ENCODE assay signal across 8 mouse cellular contexts in genomic region chr13:29838409-29839047, GRCm38 (mm10). TPM values are rescaled to one million over a fixed set of nuclear protein-coding genes. Genes with fewer than 3 reads are reported as not detected.
A peak's percentile ranks its signal among the peaks of the same experiment; 100 is the strongest.
DNase-seq lines count a peak whose midpoint lies in the region; ATAC-seq and TF ChIP-seq lines count a peak whose summit lies in the region.

No protein-coding gene starts in this region.

- H3K36me3 ChIP-seq in limb, embryonic 14.5 days (ENCODE audit: control insufficient read depth, insufficient read depth, low read length), result peaks cover 26% of the 10 kb centered on the region
- peaks cover 46% of the 10 kb centered on the region for H3K36me3 ChIP-seq in limb, embryonic 10.5 days
- peaks cover 17% of the 10 kb centered on the region for H3K36me3 ChIP-seq in embryonic facial prominence, embryonic 14.5 days (ENCODE audit: control insufficient read depth, insufficient read depth, low read length)
- H3K36me3 ChIP-seq in midbrain, postnatal 0 days (ENCODE audit: insufficient read depth, low read length), result peaks cover 2% of the 10 kb centered on the region; the same call in 1 of the 2 replicates
- H3K36me3 ChIP-seq in thymus, adult 2 months (ENCODE audit: control insufficient read depth, insufficient read depth, low read length), result peaks cover 15% of the 10 kb centered on the region; the same call in 1 of the 2 replicates

- WGBS in limb, embryonic 14.5 days, result 54% methylated on average over 5 of the region's 5 CpGs
- WGBS in limb, embryonic 10.5 days, result 73% methylated on average over 5 of the region's 5 CpGs
- 51% methylated on average over 5 of the region's 5 CpGs for WGBS in embryonic facial prominence, embryonic 14.5 days
- WGBS in midbrain, postnatal 0 days, result 46% methylated on average over 5 of the region's 5 CpGs
- WGBS in thymus, adult 2 months, result 68% methylated on average over 5 of the region's 5 CpGs

- peak; percentile 90 for TF ChIP-seq CTCF in midbrain, postnatal 0 days (IDR thresholded peaks at IDR 0.05)
- TF ChIP-seq CTCF in thymus, adult 2 months (IDR thresholded peaks at IDR 0.05; ENCODE audit: borderline replicate concordance, control insufficient read depth, extremely low read depth, insufficient read depth, low read length, poor library complexity), result no peak

- no peaks in the 10 kb centered on the region for H3K9me3 ChIP-seq in limb, embryonic 14.5 days (ENCODE audit: control insufficient read depth, low read length)
- H3K9me3 ChIP-seq in limb, embryonic 10.5 days (replicated peaks), result no peaks in the 10 kb centered on the region
- H3K9me3 ChIP-seq in embryonic facial prominence, embryonic 14.5 days (ENCODE audit: control insufficient read depth, low read length), result no peaks in the 10 kb centered on the region
- H3K9me3 ChIP-seq in midbrain, postnatal 0 days (ENCODE audit: low read length), result no peaks in the 10 kb centered on the region

- H3K4me1 ChIP-seq in limb, embryonic 14.5 days (ENCODE audit: control insufficient read depth, insufficient read depth, low read length), result no peaks in the 10 kb centered on the region
- no peaks in the 10 kb centered on the region for H3K4me1 ChIP-seq in limb, embryonic 10.5 days
- no peaks in the 10 kb centered on the region for H3K4me1 ChIP-seq in embryonic facial prominence, embryonic 14.5 days (ENCODE audit: control insufficient read depth, insufficient read depth, low read length)
- H3K4me1 ChIP-seq in midbrain, postnatal 0 days (ENCODE audit: insufficient read depth, low read length), result no peaks in the 10 kb centered on the region
- no peaks in the 10 kb centered on the region for H3K4me1 ChIP-seq in thymus, adult 2 months (replicated peaks; ENCODE audit: control insufficient read depth, insufficient read depth, low read length)

- H3K27ac ChIP-seq in limb, embryonic 14.5 days (replicated peaks; ENCODE audit: low read depth, low read length), result no peak overlapping the region
- H3K27ac ChIP-seq in limb, embryonic 10.5 days, result no peak overlapping the region
- no peak overlapping the region for H3K27ac ChIP-seq in embryonic facial prominence, embryonic 14.5 days (replicated peaks; ENCODE audit: low read depth, low read length)
- H3K27ac ChIP-seq in midbrain, postnatal 0 days (ENCODE audit: low read depth, low read length), result no peak overlapping the region
- no peak overlapping the region for H3K27ac ChIP-seq in thymus, adult 2 months (ENCODE audit: control insufficient read depth, insufficient read depth, low read length)

- no peaks in the 10 kb centered on the region for H3K27me3 ChIP-seq in limb, embryonic 14.5 days (ENCODE audit: control insufficient read depth, insufficient read depth, low read length)
- no peaks in the 10 kb centered on the region for H3K27me3 ChIP-seq in limb, embryonic 10.5 days (ENCODE audit: low read depth, poor library complexity, severe bottlenecking)
- no peaks in the 10 kb centered on the region for H3K27me3 ChIP-seq in embryonic facial prominence, embryonic 14.5 days (replicated peaks; ENCODE audit: control insufficient read depth, insufficient read depth, low read length)
- no peaks in the 10 kb centered on the region for H3K27me3 ChIP-seq in midbrain, postnatal 0 days (ENCODE audit: insufficient read depth, low read length)
- H3K27me3 ChIP-seq in thymus, adult 2 months (ENCODE audit: control insufficient read depth, insufficient read depth, low read length), result no peaks in the 10 kb centered on the region

- H3K4me3 ChIP-seq in limb, embryonic 14.5 days (replicated peaks; ENCODE audit: low read length), result no peak overlapping the region
- no peak overlapping the region for H3K4me3 ChIP-seq in limb, embryonic 10.5 days
- no peak overlapping the region for H3K4me3 ChIP-seq in embryonic facial prominence, embryonic 14.5 days (ENCODE audit: low read depth, low read length)
- H3K4me3 ChIP-seq in midbrain, postnatal 0 days (ENCODE audit: low read depth, low read length), result no peak overlapping the region
- H3K4me3 ChIP-seq in thymus, adult 2 months (ENCODE audit: control insufficient read depth, insufficient read depth, low read length), result no peak overlapping the region

- no peak overlapping the region for H3K9ac ChIP-seq in limb, embryonic 14.5 days (ENCODE audit: low read depth, low read length, severe bottlenecking)
- H3K9ac ChIP-seq in embryonic facial prominence, embryonic 14.5 days (ENCODE audit: low read depth, low read length), result no peak overlapping the region
- H3K9ac ChIP-seq in midbrain, postnatal 0 days (replicated peaks; ENCODE audit: low read length, poor library complexity, severe bottlenecking), result no peak overlapping the region

- TF ChIP-seq POLR2A in limb, embryonic 14.5 days (IDR thresholded peaks at IDR 0.05; ENCODE audit: borderline replicate concordance, extremely low read depth, insufficient read depth, insufficient read length), result no peak
- TF ChIP-seq POLR2A in thymus, adult 2 months (IDR thresholded peaks at IDR 0.05; ENCODE audit: control insufficient read depth, extremely low read depth, insufficient read depth, low read length, poor library complexity), result no peak

- ATAC-seq in limb, embryonic 14.5 days (ENCODE audit: low FRiP score, low read depth), result no peak
- no peak for ATAC-seq in embryonic facial prominence, embryonic 14.5 days (ENCODE audit: low read depth)
- no peak for ATAC-seq in midbrain, postnatal 0 days (ENCODE audit: low FRiP score)

- peak; percentile 27 for DNase-seq in adrenal gland, postnatal 14 days
- DNase-seq in adrenal gland, adult 2 months, result no peak
- DNase-seq in limb, embryonic 14.5 days (ENCODE audit: low spot score), result peak; percentile 50
- no peak for DNase-seq in limb, embryonic 10.5 days (ENCODE audit: low spot score)
- DNase-seq in embryonic facial prominence, embryonic 14.5 days (ENCODE audit: low spot score), result peak; percentile 52
- DNase-seq in midbrain, postnatal 0 days (ENCODE audit: low spot score), result peak; percentile 76
- DNase-seq in natural killer cell, adult 2 months (ENCODE audit: low spot score in 2 of 2), result no peak
- DNase-seq in thymus, adult 2 months, result no peak

- no peak overlapping the region for H3K4me2 ChIP-seq in limb, embryonic 14.5 days (replicated peaks; ENCODE audit: low read depth, low read length, severe bottlenecking)
- no peak overlapping the region for H3K4me2 ChIP-seq in embryonic facial prominence, embryonic 14.5 days (ENCODE audit: low read depth, low read length)
- H3K4me2 ChIP-seq in midbrain, postnatal 0 days (ENCODE audit: low read depth, low read length, poor library complexity, severe bottlenecking), result no peak overlapping the region

RNA-seq across cellular contexts. Expression of gene Cdkal1, which starts 16.9 kb away (rescaled TPM):
- 25.6 and 28.4 TPM in 2 replicates for total RNA-seq in adrenal gland, postnatal 14 days (2021)
- 10 to 100 TPM; 22.0 to 29.0 TPM for total RNA-seq in adrenal gland, adult 2 months (2021)
- polyA plus RNA-seq in adrenal gland, adult 2 months (2012; rRNA removed), result 0.71 and 0.73 TPM in 2 replicates
- polyA plus RNA-seq in limb, embryonic 14.5 days (2012; rRNA removed), result 8.7 and 10.8 TPM in 2 replicates
- polyA plus RNA-seq in limb, embryonic 14.5 days (2014; fragmentation: Nextera tagmentation; extraction: Ambion mirVana), result 29.8 and 35.0 TPM in 2 replicates
- polyA plus RNA-seq in limb, embryonic 10.5 days (2016; fragmentation: Nextera tagmentation; extraction: Ambion mirVana), result 33.3 and 34.8 TPM in 2 replicates
- polyA plus RNA-seq in embryonic facial prominence, embryonic 14.5 days (2014; fragmentation: Nextera tagmentation; extraction: Ambion mirVana), result 25.9 and 30.9 TPM in 2 replicates
- total RNA-seq in midbrain, postnatal 0 days (2014; rRNA removed), result 13.1 and 17.6 TPM in 2 replicates
- 16.7 and 17.4 TPM in 2 replicates for polyA plus RNA-seq in midbrain, postnatal 0 days (2015; fragmentation: Nextera tagmentation; extraction: Ambion mirVana)
- 2.5 and 3.3 TPM in 2 replicates for polyA plus RNA-seq in thymus, adult 2 months (2012; rRNA removed)

Comparison
In these comparisons a context has a peak if more than half of its experiments do, and no peak if none do; other contexts are left out.
1. DNase-seq: peak in adrenal gland, postnatal 14 days (single experiment), limb, embryonic 14.5 days (single experiment), embryonic facial prominence, embryonic 14.5 days (single experiment) and midbrain, postnatal 0 days (single experiment); none in adrenal gland, adult 2 months (single experiment), limb, embryonic 10.5 days (single experiment), natural killer cell, adult 2 months (0 of 2) and thymus, adult 2 months (single experiment).